Mouse (Mus musculus) 416B (cell line): ENCODE results near the gene Phlda2.
"Not testable (repeated sequence)": the region's sequence is repeated elsewhere in the genome, so short reads cannot be mapped to it uniquely, and the experiment has no call there.

Experiments
- DNase-seq: peaks from one replicate; pipeline ENCODE4 v3.0.0; 2011; ENCODE audit warnings: low read depth

Gene Phlda2

GRCm38 (mm10) chr7:143502418-143503200, at the start of gene Phlda2:
Gene Phlda2 (minus strand): TSS chr7:143503150.
- DNase-seq = no peak

DNA sequence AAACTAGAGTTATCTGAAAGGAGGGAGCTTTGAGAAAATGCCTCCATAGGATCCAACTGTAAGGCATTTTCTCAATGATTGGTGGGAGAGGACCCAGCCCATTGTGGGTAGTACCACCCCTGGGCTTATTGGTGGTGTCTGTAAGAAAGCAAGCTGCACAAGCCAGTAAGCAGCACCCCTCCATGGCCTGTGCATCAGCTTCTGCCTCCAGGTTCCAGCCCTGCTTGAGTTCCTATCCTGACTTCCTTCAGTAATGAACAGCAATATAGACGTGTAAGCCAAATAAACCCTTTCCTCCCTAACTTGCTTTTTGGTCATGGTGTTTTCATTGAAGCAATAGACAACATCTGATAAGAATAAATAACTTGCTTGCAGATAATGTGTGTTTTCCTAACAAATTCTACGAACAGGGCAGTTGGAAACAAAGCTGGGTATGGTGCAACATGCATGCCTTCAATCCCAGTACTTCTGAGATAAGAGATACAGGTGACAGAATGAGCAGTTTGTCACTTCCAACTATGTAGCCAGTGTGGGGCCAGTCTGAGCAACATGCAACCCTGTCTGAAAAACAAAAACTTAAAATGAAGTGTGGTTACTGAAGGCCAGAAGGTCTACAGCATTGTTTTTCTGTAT, 46.8 kb upstream of the Phlda2 start:
- peak; percentile 42 for DNase-seq

DNA sequence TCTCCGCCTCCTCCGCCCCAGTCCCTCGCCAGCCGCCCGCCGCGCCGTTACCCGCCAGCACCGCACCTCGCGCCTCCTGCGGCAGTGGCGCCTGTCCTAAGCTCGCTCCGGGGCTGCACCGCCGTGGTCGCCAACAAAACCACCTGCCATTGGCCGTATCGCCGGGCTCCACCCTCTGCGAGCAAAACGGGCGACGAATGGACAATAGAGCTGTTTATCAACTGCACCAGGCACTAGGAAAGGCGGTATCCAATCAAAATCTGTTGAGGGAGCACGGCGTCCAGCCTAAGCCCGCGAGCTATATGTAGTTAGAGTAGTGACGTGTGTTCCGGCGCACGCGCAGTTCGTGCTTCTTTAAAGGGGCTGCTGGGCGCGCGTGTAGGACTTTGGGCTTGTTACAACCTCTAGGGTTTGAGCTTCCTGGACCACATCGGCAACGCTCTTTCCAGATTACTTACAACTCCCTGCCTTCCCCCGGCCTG, 46.1 kb upstream of the Phlda2 start, which contains the start of gene Nap1l4:
Gene Nap1l4, minus strand, starts transcription at position 131 of the 482 bp plus-strand sequence.
- peak; percentile 100 for DNase-seq

DNA sequence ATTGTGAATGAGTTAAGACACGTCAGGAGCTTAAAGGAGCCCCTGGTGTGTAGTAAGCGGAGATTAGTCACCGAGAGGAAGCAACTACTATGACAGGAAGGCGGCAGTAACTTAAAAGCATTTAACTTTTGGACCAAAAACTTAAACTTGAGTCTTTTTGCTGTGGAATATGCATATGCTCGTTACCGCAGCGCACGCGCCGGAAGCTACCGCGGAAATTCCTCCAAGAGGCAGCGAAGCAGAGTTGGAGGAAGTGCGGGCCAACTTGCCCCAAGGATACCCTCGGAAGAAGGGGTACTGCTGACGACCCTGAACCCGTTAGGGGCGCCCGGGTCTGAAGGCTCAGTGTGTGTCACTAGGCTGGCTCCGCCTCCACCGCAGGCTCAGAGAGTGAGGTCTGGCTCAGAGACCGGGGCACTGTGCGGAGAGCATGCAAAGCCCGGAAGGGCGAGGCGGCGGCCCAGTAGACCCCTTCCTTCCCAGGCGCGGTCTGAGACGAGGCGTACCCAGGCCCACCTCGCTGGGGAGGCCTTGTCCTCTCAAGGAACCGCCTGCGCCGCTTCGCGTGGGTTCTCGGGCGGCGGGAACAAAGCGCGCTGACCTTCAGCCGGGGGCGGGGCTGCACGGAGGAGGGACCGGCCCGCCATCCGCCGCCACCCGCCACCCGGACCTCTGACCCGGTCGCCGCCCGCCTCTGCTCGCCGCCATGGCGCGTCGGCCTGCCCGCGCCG, 45.4 kb upstream of the Phlda2 start:
- peak; percentile 89 for DNase-seq

- no peak for DNase-seq
Observed at GRCm38 (mm10) chr7:143546554-143546953, 43.6 kb upstream of the Phlda2 start.

GRCm38 (mm10) chr7:143544368-143544767, 41.4 kb upstream of the Phlda2 start:
- DNase-seq = peak; percentile 58

- no peak for DNase-seq
Observed at GRCm38 (mm10) chr7:143538671-143539070, 35.7 kb upstream of the Phlda2 start.

GRCm38 (mm10) chr7:143538229-143538628, 35.3 kb upstream of the Phlda2 start:
- not testable (repeated sequence) for DNase-seq

GRCm38 (mm10) chr7:143536251-143536650, 33.3 kb upstream of the Phlda2 start:
- DNase-seq = no peak

- no peak for DNase-seq
Observed at GRCm38 (mm10) chr7:143533284-143533683, 30.3 kb upstream of the Phlda2 start.

- peak; percentile 34 for DNase-seq
Observed at GRCm38 (mm10) chr7:143532410-143532809, 29.5 kb upstream of the Phlda2 start.

GRCm38 (mm10) chr7:143519333-143519732, 16.4 kb upstream of the Phlda2 start:
- no peak for DNase-seq

DNA sequence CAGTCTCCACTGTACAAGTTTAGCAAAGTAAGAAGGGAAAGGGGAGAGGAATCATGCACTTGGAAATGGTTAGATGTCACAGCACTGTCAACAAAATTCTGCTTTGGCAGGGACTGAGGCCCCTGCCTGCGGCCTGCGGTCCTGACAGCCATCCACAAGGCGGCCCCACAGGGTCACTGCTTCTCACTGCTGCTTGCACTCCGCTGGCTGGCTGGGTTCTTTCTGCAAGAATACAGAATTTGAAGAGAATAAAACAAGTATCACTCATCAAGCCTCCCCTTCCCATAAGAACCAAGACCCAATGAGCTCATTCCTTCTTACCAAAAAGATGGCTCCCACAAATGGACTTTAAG, 11.4 kb upstream of the Phlda2 start:
- DNase-seq = no peak

DNA sequence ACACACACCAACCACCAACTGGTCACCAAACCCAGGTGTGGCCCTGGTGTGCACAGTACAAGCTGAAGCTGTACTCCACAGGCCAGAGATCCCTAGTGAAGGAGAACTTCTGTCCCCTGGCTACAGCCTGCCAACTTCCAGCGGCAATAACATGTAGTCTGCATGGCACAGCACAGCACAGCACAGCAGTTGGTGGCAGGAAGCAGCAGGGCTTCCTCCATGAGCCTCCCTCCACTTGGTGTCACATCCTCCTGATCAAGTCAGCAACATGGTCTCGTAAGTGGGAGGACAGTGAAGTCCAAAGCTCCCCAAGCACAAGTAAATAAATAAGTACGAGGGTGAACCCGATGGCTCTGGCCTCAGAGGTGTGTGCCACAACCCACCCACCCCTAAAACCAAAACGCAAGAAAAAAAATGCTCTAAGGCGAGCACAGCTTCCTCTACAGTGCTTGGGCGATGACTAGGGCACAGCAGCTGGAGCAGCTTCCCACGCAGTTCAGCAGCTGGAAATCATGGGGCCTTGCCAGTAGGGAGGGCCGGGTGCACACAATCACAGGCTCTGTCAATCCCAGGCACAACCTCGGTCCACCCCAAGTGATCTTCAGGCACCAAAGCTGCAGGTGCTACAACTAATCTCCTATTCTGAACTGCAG, 10.9 kb upstream of the Phlda2 start:
- DNase-seq = peak; percentile 54

DNA sequence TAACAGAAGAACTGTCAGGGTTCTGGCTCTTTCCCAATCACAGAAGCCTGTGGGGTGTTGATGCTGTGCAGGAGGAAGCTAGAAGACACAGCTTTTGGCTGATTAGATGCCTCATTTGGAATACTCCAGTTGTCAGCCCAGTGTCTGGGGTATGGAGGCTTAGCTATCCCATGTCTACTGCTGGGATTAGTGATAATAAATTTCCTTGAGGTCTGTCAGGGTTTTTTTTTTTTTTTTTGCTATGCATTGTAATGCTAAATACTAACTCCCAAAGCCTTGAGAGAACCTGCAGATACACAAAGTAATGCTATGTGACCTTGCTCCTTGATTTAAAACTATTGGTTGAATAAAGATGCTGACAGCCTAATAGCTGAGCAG, 8.4 kb upstream of the Phlda2 start:
- DNase-seq = no peak

DNA sequence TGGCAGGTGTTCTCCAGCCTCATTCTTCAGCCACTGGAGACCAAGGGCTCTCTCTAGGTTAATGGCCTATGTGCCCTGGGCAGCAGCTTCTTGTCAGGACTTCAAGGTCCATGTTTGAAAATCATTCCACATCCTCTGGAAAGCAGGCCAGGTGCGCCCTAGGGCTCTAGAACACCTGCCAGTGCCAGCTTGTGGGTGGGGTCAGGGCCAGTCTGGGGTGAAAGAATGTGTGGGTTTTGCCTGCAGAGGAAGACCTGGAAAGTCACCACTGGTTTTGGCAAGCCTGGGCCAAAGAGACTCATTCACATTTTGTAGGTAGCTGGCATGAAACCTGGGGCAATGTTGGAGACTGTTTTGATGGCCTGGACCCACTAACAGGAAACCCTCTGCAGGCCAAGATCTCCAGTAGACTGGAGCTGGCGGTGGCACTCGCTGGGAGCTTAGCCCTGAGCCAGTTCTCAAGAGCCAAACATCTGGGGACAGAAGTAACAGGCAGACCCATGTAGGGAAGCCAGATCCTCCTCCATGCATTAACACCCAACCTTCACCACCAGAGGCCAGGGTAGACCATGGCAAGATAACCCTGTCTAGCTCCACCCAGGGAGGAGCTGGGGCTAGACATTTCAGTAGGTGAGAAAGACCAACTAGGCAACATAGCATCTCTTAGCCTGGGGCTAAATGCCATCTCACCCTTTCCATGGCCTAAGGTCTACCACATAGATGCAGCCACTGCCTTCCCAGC, 7.8 kb upstream of the Phlda2 start:
- no peak for DNase-seq

GRCm38 (mm10) chr7:143509566-143509965, 6.6 kb upstream of the Phlda2 start:
- DNase-seq = no peak

GRCm38 (mm10) chr7:143506675-143507074, 3.7 kb upstream of the Phlda2 start:
- DNase-seq = peak; percentile 78

- DNase-seq = no peak
Observed at GRCm38 (mm10) chr7:143506271-143506670, 3.3 kb upstream of the Phlda2 start.

DNA sequence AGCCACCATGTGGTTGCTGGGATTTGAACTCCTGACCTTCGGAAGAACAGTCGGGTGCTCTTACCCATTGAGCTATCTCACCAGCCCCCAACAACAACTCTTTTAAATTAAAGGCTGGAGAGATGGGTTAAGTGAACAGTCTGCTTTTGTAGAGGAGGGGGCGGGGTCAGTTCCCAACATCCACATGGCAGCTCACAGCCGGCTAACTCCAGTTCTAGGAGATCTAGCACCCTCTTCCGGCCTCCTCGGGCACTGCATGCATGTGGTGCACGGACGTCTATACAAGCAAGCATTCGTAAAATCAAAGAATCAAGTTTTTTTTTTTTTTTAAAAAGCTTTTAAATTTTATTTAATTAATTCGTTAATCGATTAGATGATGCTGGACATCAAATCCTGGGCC, 2.9 kb upstream of the Phlda2 start:
- DNase-seq = peak; percentile 78

- DNase-seq = no peak
Observed at GRCm38 (mm10) chr7:143505411-143505810, 2.5 kb upstream of the Phlda2 start.

- no peak for DNase-seq
Observed at GRCm38 (mm10) chr7:143503926-143504325, 976 bp upstream of the Phlda2 start.
